Mouse (Mus musculus) liver, embryonic 13.5 days (tissue): Measurements from ENCODE around the gene Hsd11b1. TPM values are rescaled to one million over a fixed set of nuclear protein-coding genes. Genes with fewer than 3 reads are reported as not detected.
A peak's percentile ranks its signal among the peaks of the same experiment; 100 is the strongest.

ENCODE experiments used
- ATAC-seq: fragments of 200-750 bp; cut with Nextera tagmentation; 2 replicates; pipeline ENCODE4 v1.8.0; 2017; ENCODE audit warnings: low read depth, mild to moderate bottlenecking, moderate number of reproducible peaks, moderate library complexity
- DNase-seq: peaks from one replicate; pipeline ENCODE4 v3.0.0; 2022
- H3K27ac ChIP-seq: fragments of 300-500 bp; sonication (generic); 2 replicates; pipeline ENCODE4 v1.5.1; 2015; ENCODE audit warnings: moderate library complexity, mild to moderate bottlenecking, inconsistent platforms
- H3K27me3 ChIP-seq: fragments of 300-500 bp; sonication (generic); 2 replicates; pipeline ENCODE4 v1.6.1; 2015; ENCODE audit warnings: mild to moderate bottlenecking, inconsistent platforms
- H3K36me3 ChIP-seq: fragments of 300-500 bp; sonication (generic); 2 replicates; pipeline ENCODE4 v1.6.1; 2015; ENCODE audit warnings: mild to moderate bottlenecking, inconsistent platforms
- H3K4me1 ChIP-seq: fragments of 300-500 bp; sonication (generic); replicated peaks from 2 replicates; pipeline ENCODE4 v1.6.1; 2015; ENCODE audit warnings: inconsistent platforms
- H3K4me2 ChIP-seq: fragments of 300-500 bp; sonication (generic); 2 replicates; pipeline ENCODE4 v1.6.1; 2015; ENCODE audit warnings: inconsistent platforms, mild to moderate bottlenecking, moderate library complexity
- H3K4me3 ChIP-seq: fragments of 300-500 bp; sonication (generic); replicated peaks from 2 replicates; pipeline ENCODE4 v1.5.1; 2015; ENCODE audit warnings: mild to moderate bottlenecking, inconsistent platforms
- H3K9ac ChIP-seq: fragments of 300-500 bp; sonication (generic); 2 replicates; pipeline ENCODE4 v1.6.1; 2015; ENCODE audit warnings: mild to moderate bottlenecking, inconsistent platforms
- H3K9me3 ChIP-seq: fragments of 300-500 bp; sonication (generic); replicated peaks from 2 replicates; pipeline ENCODE4 v1.6.1; 2016; ENCODE audit warnings: inconsistent platforms
- WGBS: fragments of 180-500 bp; shearing (Covaris S2); methylation state at CpG from one replicate; pipeline ENCODE4 v1.1.7; 2015; ENCODE audit not compliant: insufficient replicate concordance; 5-methylcytosine and 5-hydroxymethylcytosine counted together
- polyA plus RNA-seq: library from polyadenylated mRNA; unstranded; fragments of >200 nt; fragmentation: Nextera tagmentation; extraction: Ambion mirVana; gene quantifications from 2 replicates; pipeline ENCODE4 v1.2.1, GENCODE M21; 2015

Gene Hsd11b1
- polyA plus RNA-seq, 1 experiment from 2014 or later, result 2.1 TPM

GRCm38 (mm10) chr1:193278414-193279045, 14.7 kb upstream of the Hsd11b1 start:
- ATAC-seq (no peak), DNase-seq (no peak)
- H3K27me3 ChIP-seq, result no peaks in the 10 kb centered on the region
- no peak overlapping the region for H3K4me3 ChIP-seq
- H3K9ac ChIP-seq, result no peak overlapping the region
- H3K9me3 ChIP-seq, result no peaks in the 10 kb centered on the region
- no peaks in the 10 kb centered on the region for H3K36me3 ChIP-seq
- peaks cover 13% of the 10 kb centered on the region for H3K4me1 ChIP-seq
- 41% methylated on average over 6 of the region's 6 CpGs for WGBS
- no peak overlapping the region for H3K27ac ChIP-seq
- H3K4me2 ChIP-seq, result no peak overlapping the region

DNA sequence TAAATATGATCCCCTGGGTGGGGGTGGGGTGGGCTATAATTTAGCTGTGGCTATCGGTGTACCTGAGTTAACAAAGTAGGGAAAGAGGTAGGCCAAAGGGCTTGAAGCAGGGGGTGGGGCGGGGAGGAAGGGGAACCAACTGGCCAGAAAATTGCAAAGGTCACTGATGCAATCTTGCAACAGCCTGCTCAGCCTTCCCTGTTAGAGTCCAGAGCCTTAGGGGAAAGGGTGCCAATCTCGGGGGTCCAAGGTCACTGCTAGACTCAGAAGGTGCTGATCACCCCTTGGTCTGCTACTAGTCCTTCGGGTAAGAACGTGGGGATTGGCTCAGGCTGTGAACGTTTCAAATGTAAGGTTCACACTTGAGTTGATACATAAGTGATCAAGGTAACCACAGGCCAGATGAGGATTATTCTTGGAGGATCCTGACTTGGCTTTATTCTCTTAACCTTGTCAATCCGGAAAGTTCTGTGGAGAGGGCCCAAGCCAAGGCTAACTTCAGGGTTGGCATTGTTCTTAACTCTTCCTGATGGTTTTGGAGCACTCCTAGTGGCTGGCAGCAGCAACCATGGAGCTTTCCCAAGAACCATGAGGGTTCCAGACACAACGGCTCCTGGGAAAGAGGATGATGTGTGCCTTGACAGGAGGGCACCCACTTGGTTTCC, 10.7 kb upstream of the Hsd11b1 start:
- WGBS, result 47% methylated on average over 8 of the region's 8 CpGs
- H3K9ac ChIP-seq, result no peak overlapping the region

DNA sequence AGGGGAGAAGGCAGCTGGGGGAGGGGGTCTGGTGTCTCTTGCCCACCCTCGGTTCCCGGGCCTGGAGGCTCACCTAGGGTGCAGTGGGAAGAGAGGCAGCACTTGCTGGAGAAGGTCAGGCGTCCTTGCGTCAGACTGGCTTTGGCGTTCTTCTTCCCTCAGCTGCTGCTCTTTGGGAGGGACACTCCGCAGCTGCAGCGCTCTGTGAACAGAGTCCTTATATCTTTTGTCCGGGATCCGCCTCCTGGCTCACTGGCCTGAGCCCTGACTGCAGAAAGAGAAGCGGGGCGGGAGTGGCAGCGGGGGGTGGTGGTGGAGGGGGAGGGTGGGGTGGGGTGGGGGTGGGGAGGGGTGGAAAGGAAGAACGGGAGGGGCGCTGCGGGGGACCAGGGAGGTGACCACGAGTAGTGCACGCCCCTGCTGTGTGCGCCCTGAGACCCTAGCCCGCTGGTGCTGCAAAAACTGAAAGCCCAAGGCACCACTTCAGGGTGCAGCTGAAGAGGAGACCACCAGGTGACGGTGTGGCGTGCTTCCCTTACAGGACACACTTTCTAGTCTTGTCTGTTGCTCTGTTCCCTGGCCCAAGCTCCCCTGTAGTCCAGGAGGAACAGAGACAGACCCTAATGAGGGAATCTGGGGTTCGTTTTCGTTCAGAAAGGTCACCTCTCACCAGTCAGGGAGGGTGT, 9.2 kb upstream of the Hsd11b1 start, which contains the start of gene G0s2:
G0s2 (minus strand) TSS at position 302 of the 686 bp plus-strand sequence.
- Histone ChIP-seq H3K9ac (peak within 1 kb of the TSS; percentile 71), H3K27ac (peak within 1 kb of the TSS; percentile 77), H3K9me3 (no peaks in the 10 kb centered on the region), H3K4me1 (peaks cover 18% of the 10 kb centered on the region), H3K27me3 (no peaks in the 10 kb centered on the region), H3K4me3 (peak within 1 kb of the TSS; percentile 53), H3K36me3 (no peaks in the 10 kb centered on the region), H3K4me2 (peak within 1 kb of the TSS; percentile 55)
- WGBS, result under 1% methylated on average over 19 of the region's 23 CpGs
- ATAC-seq (peak; percentile 76), DNase-seq (peak; percentile 15)

More for the DNA sequence above, 10.7 kb upstream of the Hsd11b1 start:
- H3K4me2 ChIP-seq, result no peak overlapping the region
- ATAC-seq (0 out of 2 replicates have a peak, but pooled peaks have one; percentile 22), DNase-seq (no peak)
- no peaks in the 10 kb centered on the region for H3K36me3 ChIP-seq
- H3K4me1 ChIP-seq, result peaks cover 21% of the 10 kb centered on the region
- peak overlapping the region; percentile 41; the same call in 1 of the 2 replicates for H3K27ac ChIP-seq
- H3K4me3 ChIP-seq, result no peak overlapping the region
- H3K27me3 ChIP-seq, result no peaks in the 10 kb centered on the region
- no peaks in the 10 kb centered on the region for H3K9me3 ChIP-seq

- Histone ChIP-seq H3K4me3 (peak overlapping the region; percentile 53), H3K9me3 (no peaks in the 10 kb centered on the region), H3K36me3 (no peaks in the 10 kb centered on the region), H3K4me1 (peaks cover 16% of the 10 kb centered on the region), H3K27me3 (no peaks in the 10 kb centered on the region), H3K4me2 (peak overlapping the region; percentile 55), H3K9ac (peak overlapping the region; percentile 71), H3K27ac (peak overlapping the region; percentile 73)
- 31% methylated on average over 24 of the region's 24 CpGs for WGBS
- DNase-seq (no peak), ATAC-seq (peak; percentile 28)
These were observed 8.5 kb upstream of the Hsd11b1 start for GRCm38 (mm10) chr1:193272137-193272915.

- 0 out of 2 replicates have a peak overlapping the region, but pooled peaks have one; percentile 71 for H3K9ac ChIP-seq
- H3K4me1 ChIP-seq, result peaks cover 16% of the 10 kb centered on the region
- no peaks in the 10 kb centered on the region for H3K9me3 ChIP-seq
- WGBS, result 30% methylated on average over 6 of the region's 6 CpGs
- no peaks in the 10 kb centered on the region for H3K27me3 ChIP-seq
- DNase-seq, result no peak
- peak overlapping the region; percentile 53; the same call in 1 of the 2 replicates for H3K4me3 ChIP-seq
- no peaks in the 10 kb centered on the region for H3K36me3 ChIP-seq
- H3K4me2 ChIP-seq, result peak overlapping the region; percentile 55
- no peak for ATAC-seq
- H3K27ac ChIP-seq, result no peak overlapping the region
These were observed 7.3 kb upstream of the Hsd11b1 start for GRCm38 (mm10) chr1:193270965-193271763.

- Histone ChIP-seq H3K4me3 (no peak overlapping the region), H3K27ac (no peak overlapping the region), H3K9ac (no peak overlapping the region), H3K4me1 (no peaks in the 10 kb centered on the region), H3K4me2 (no peak overlapping the region), H3K9me3 (no peaks in the 10 kb centered on the region), H3K27me3 (no peaks in the 10 kb centered on the region), H3K36me3 (no peaks in the 10 kb centered on the region)
- ATAC-seq, result no peak
- DNase-seq, result no peak
These were observed 1.9 kb upstream of the Hsd11b1 start for GRCm38 (mm10) chr1:193265734-193266133.

DNA sequence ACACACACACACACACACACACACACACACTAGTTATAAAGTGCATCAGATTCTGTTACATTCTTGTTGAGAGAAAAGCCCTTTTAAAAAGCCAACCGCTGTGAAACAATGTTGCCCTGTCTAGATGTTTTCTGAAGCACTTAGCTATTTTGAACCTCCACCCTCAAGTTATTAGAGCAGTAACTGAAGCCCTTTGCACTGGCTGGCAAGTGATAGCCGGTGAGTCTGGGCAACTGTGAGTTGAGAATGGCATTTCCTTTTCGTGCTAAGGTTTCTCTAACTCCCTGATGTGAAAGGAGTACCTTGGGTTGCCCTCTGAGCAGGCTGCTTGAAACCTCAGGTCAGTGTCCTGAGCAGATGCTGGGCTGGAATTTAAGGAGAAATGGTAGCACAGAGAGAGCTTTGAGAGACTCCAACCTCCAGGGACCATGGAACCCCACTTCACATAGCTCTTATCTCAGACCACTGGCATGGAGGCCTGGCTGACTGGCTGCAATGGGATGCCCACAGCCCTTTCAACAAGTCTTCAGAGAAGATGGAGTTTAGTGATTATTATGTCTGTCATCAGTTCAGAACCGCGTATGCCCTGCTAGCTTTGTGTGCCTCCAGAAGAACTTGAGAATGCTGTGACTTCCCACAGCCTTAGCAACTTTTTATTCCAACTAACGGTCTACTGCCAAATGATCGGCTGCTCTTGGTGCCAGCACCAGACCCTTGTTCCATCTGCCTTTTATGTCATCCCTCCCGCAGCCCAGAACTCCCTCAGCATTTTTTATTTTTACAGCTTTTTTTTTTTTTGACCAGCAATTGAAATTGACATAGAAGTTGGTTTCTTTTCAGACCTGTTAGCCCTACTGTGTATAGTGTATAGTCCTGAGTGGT, 608 bp downstream of the Hsd11b1 start:
- H3K27me3 ChIP-seq, result no peaks in the 10 kb centered on the region
- 58% methylated on average over 8 of the region's 8 CpGs for WGBS
- no peak overlapping the region for H3K27ac ChIP-seq
- H3K4me2 ChIP-seq, result no peak overlapping the region
- no peak overlapping the region for H3K9ac ChIP-seq
- no peaks in the 10 kb centered on the region for H3K9me3 ChIP-seq
- no peak overlapping the region for H3K4me3 ChIP-seq
- no peaks in the 10 kb centered on the region for H3K36me3 ChIP-seq
- ATAC-seq, result no peak
- DNase-seq, result no peak
- H3K4me1 ChIP-seq, result no peaks in the 10 kb centered on the region

DNA sequence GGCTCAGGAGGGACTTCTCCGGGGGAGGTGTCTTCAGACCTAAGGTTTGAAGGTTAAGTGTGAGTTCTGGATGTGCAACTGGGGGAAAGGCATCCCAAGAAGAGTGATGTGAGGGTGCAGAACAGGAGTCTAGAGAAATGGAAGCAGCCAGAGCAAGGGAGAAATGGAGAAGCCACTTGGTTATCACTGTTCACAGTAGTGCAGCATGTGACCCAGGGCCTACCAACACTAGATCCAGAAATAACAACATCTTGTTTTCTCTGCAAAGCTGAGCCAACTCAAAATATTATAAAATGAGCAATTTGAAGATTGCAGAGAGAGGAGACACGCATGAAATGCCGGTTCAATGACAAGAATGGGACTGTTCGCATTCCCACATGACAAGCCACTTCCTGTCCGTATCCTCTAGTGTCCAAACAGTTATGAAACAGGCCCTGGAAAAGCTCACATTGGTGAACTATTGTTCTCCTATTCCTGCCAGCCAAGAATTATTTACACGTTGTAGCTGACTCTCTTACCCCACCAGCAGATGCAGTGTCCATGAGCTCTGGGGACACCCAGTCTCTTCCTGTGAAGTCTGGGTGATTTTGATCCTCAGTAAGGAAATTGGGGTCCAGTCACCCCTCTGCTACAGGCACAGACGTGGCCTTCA, 1.9 kb downstream of the Hsd11b1 start:
- Histone ChIP-seq H3K4me1 (no peaks in the 10 kb centered on the region), H3K27me3 (no peaks in the 10 kb centered on the region), H3K9me3 (no peaks in the 10 kb centered on the region), H3K4me2 (no peak overlapping the region), H3K36me3 (no peaks in the 10 kb centered on the region), H3K9ac (no peak overlapping the region), H3K4me3 (no peak overlapping the region), H3K27ac (no peak overlapping the region)
- WGBS, result 48% methylated on average over 7 of the region's 7 CpGs
- ATAC-seq (no peak), DNase-seq (no peak)

DNA sequence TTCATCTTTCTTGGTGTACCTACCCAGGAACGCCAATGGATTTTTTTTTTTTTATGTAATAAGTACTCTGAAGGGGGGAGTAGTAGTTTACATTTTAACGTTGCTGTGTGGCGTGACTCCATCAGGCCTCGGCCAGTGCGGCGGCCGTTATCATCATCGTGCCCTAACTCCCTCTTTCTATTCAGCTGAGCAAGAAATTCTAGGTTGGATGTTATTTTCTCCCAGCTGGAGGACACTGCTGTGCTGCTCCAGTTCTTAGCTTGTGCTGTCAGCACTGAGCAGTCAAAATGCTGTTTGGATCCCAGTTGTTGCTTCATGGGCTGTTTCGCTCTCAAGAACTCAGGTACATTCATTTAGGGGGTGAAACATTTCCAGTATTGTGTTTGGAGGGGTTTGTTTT, 4.3 kb downstream of the Hsd11b1 start:
- Histone ChIP-seq H3K4me2 (no peak overlapping the region), H3K9ac (no peak overlapping the region)

More for the DNA sequence above, 4.3 kb downstream of the Hsd11b1 start:
- DNase-seq, result no peak
- Histone ChIP-seq H3K27me3 (no peaks in the 10 kb centered on the region), H3K4me3 (no peak overlapping the region), H3K27ac (no peak overlapping the region), H3K36me3 (no peaks in the 10 kb centered on the region), H3K9me3 (no peaks in the 10 kb centered on the region), H3K4me1 (no peaks in the 10 kb centered on the region)
- no peak for ATAC-seq
- WGBS, result 72% methylated on average over 9 of the region's 9 CpGs
